Mouse (Mus musculus) leukemia stem cell, adult 10-12 weeks (primary cell): ENCODE measurements around the gene Atp1a4. TPM values are rescaled to one million over a fixed set of nuclear protein-coding genes. Genes with fewer than 3 reads are reported as not detected.

Experiments
- polyA plus RNA-seq: library from polyadenylated mRNA; stranded (reverse); fragments of >175 nt; gene quantifications from 2 replicates; pipeline ENCODE4 v1.2.3, GENCODE M21; 2012; ENCODE audit warnings: low replicate concordance

The Atp1a4 gene
- polyA plus RNA-seq = not detected in 2 replicates

GRCm38 (mm10) chr1:172258314-172258713 is at the start of gene Atp1a4:
Gene Atp1a4, minus strand, starts transcription at chr1:172258414.

GRCm38 (mm10) chr1:172297611-172298537 is 39.7 kb upstream of the Atp1a4 start, which contains the start of gene Atp1a2:
Gene Atp1a2, minus strand, starts transcription at chr1:172298064.

GRCm38 (mm10) chr1:172261477-172262078 is 3.4 kb upstream of the Atp1a4 start, which contains the start of gene Igsf8:
Gene Igsf8, plus strand, starts transcription at chr1:172261641.

GRCm38 (mm10) chr1:172219451-172220406 is 38.5 kb downstream of the Atp1a4 start, which contains the start of gene Casq1:
Gene Casq1, minus strand, starts transcription at chr1:172219868.

GRCm38 (mm10) chr1:172206141-172206917 is 51.9 kb downstream of the Atp1a4 start, which contains the start of gene Pea15a:
Gene Pea15a, minus strand, starts transcription at chr1:172206804.

Other genes with a start within 250 kb of the Atp1a4 start
- gene Vangl2, start 230.0 kb downstream of the Atp1a4 start, polyA plus RNA-seq = 0.93 and 1.9 TPM in 2 replicates
- 0.14 TPM in 1 of 2 replicates, not detected in the other for gene Nhlh1, start 200.8 kb downstream of the Atp1a4 start, polyA plus RNA-seq
- gene Copa, start 175.9 kb downstream of the Atp1a4 start, polyA plus RNA-seq = 14.1 and 20.1 TPM in 2 replicates
- 3.6 and 8.9 TPM in 2 replicates for gene Ncstn, start 175.6 kb downstream of the Atp1a4 start, polyA plus RNA-seq
- 6.4 and 23.3 TPM in 2 replicates for gene Pex19, start 131.7 kb downstream of the Atp1a4 start, polyA plus RNA-seq
- gene Dcaf8, start 110.3 kb downstream of the Atp1a4 start, polyA plus RNA-seq = 53.7 and 56.5 TPM in 2 replicates
- 5.8 and 19.2 TPM in 2 replicates for gene Pea15a, start 51.6 kb downstream of the Atp1a4 start, polyA plus RNA-seq
- gene Casq1, start 38.5 kb downstream of the Atp1a4 start, polyA plus RNA-seq = not detected in 2 replicates
- 58.3 and 81.1 TPM in 2 replicates for gene Igsf8, start 3.2 kb upstream of the Atp1a4 start, polyA plus RNA-seq
- gene Atp1a2, start 39.6 kb upstream of the Atp1a4 start, polyA plus RNA-seq = not detected in 2 replicates
- 0.41 and 0.50 TPM in 2 replicates for gene Kcnj9, start 70.9 kb upstream of the Atp1a4 start, polyA plus RNA-seq
- 5.6 and 7.3 TPM in 2 replicates for gene Kcnj10, start 82.8 kb upstream of the Atp1a4 start, polyA plus RNA-seq
- gene Pigm, start 118.1 kb upstream of the Atp1a4 start, polyA plus RNA-seq = 22.4 and 24.1 TPM in 2 replicates
- 0.36 TPM in 1 of 2 replicates, not detected in the other for gene Slamf9, start 216.9 kb upstream of the Atp1a4 start, polyA plus RNA-seq
- gene Igsf9, start 223.4 kb upstream of the Atp1a4 start, polyA plus RNA-seq = 1.7 and 2.2 TPM in 2 replicates
- gene Tagln2, start 241.6 kb upstream of the Atp1a4 start, polyA plus RNA-seq = 55.1 and 658 TPM in 2 replicates